Mouse (Mus musculus) heart, adult 2 months (tissue): ENCODE data around the gene Olfr1392.

Experiments used
- CTCF ChIP-seq: fragments of 200-600 bp; IDR thresholded peaks from 2 replicates; pipeline ENCODE4 v1.8.1; 2022; ENCODE audit warnings: antibody characterized with exemption, mild to moderate bottlenecking, moderate library complexity
- POLR2A ChIP-seq: fragments of 200-500 bp; IDR thresholded peaks from 2 replicates; pipeline ENCODE4 v1.6.1; 2011; ENCODE audit warnings: mild to moderate bottlenecking, low read depth, low read length, control low read depth; ENCODE audit not compliant: insufficient read depth

GRCm38 (mm10) chr11:49253035-49253434 lies 32.0 kb upstream of the Olfr1392 start:
- TF ChIP-seq CTCF: no peak
- no peak for TF ChIP-seq POLR2A
